Mouse (Mus musculus) liver, postnatal 0 days (tissue): Measurements from ENCODE around the gene Anxa9. TPM values are rescaled to one million over a fixed set of nuclear protein-coding genes. Genes with fewer than 3 reads are reported as not detected.

Experiments used
- ATAC-seq: fragments of 200-750 bp; cut with Nextera tagmentation; 2 replicates; pipeline ENCODE4 v1.8.0; 2017; ENCODE audit warnings: mild to moderate bottlenecking, moderate library complexity
- DNase-seq: peaks from one replicate; pipeline ENCODE4 v3.0.0-alpha.2; 2016
- H3K27ac ChIP-seq: fragments of 300-500 bp; sonication (generic); 2 replicates; pipeline ENCODE4 v1.5.1; 2014; ENCODE audit warnings: antibody characterized with exemption, moderate library complexity, mild to moderate bottlenecking, low read depth
- H3K27me3 ChIP-seq: fragments of 300-500 bp; sonication (generic); 2 replicates; pipeline ENCODE4 v1.6.1; 2014; ENCODE audit warnings: low read length, control low read depth, mixed read lengths; ENCODE audit not compliant: insufficient read depth
- H3K36me3 ChIP-seq: fragments of 300-500 bp; sonication (generic); replicated peaks from 2 replicates; pipeline ENCODE4 v1.6.1; 2014; ENCODE audit warnings: mild to moderate bottlenecking, control low read depth, low read length, moderate library complexity, mixed read lengths; ENCODE audit not compliant: insufficient read depth
- H3K4me1 ChIP-seq: fragments of 300-500 bp; sonication (generic); 2 replicates; pipeline ENCODE4 v1.6.1; 2014; ENCODE audit warnings: antibody characterized with exemption, mild to moderate bottlenecking, control low read depth; ENCODE audit not compliant: insufficient read depth
- H3K4me2 ChIP-seq: fragments of 300-500 bp; sonication (generic); 2 replicates; pipeline ENCODE4 v1.6.1; 2014; ENCODE audit warnings: low read depth, mild to moderate bottlenecking, low read length, moderate library complexity, mixed read lengths
- H3K4me3 ChIP-seq: fragments of 300-500 bp; sonication (generic); 2 replicates; pipeline ENCODE4 v1.5.1; 2014; ENCODE audit warnings: low read depth, low read length
- H3K9ac ChIP-seq: fragments of 300-500 bp; sonication (generic); replicated peaks from 2 replicates; pipeline ENCODE4 v1.6.1; 2014; ENCODE audit warnings: mild to moderate bottlenecking, moderate library complexity
- H3K9me3 ChIP-seq: fragments of 300-500 bp; sonication (generic); 2 replicates; pipeline ENCODE4 v1.6.1; 2016; ENCODE audit warnings: mild to moderate bottlenecking, control low read depth, low read length, mixed read lengths
- CTCF ChIP-seq: sonication (generic); IDR thresholded peaks from 2 replicates; pipeline ENCODE4 v1.5.1; 2016; ENCODE audit warnings: antibody characterized with exemption, low read depth
- EP300 ChIP-seq: IDR thresholded peaks from 2 replicates; pipeline ENCODE4 v1.6.1; 2016; ENCODE audit warnings: antibody characterized with exemption, low read depth, mild to moderate bottlenecking
- WGBS: fragments of 180-500 bp; shearing (Covaris S2); extraction: QIAGEN DNeasy Blood & Tissue Kit; methylation state at CpG from one replicate; pipeline ENCODE4 v1.1.7; 2014; ENCODE audit not compliant: insufficient replicate concordance; 5-methylcytosine and 5-hydroxymethylcytosine counted together
- polyA plus RNA-seq: library from polyadenylated mRNA; unstranded; fragments of >200 nt; fragmentation: Nextera tagmentation; extraction: Ambion mirVana; gene quantifications from 2 replicates; pipeline ENCODE4 v1.2.1, GENCODE M21; 2015

The Anxa9 gene
- polyA plus RNA-seq, 1 experiment from 2014 or later, result 1.2 TPM

- H3K27ac ChIP-seq, result no peak overlapping the region
- H3K4me2 ChIP-seq, result no peak overlapping the region
- no peak for TF ChIP-seq EP300
- TF ChIP-seq CTCF, result no peak
- peaks cover 54% of the 10 kb centered on the region for H3K36me3 ChIP-seq
- no peaks in the 10 kb centered on the region for H3K9me3 ChIP-seq
- H3K27me3 ChIP-seq, result no peaks in the 10 kb centered on the region
- no peak overlapping the region for H3K9ac ChIP-seq
- no peak for ATAC-seq
- DNase-seq, result no peak
- no peak overlapping the region for H3K4me3 ChIP-seq
- H3K4me1 ChIP-seq, result peaks cover 35% of the 10 kb centered on the region
- WGBS, result 83% methylated on average over 6 of the region's 6 CpGs
These were observed 16.8 kb downstream of the Anxa9 start for GRCm38 (mm10) chr3:95290156-95290555.

GRCm38 (mm10) chr3:95289419-95289818 lies 17.6 kb downstream of the Anxa9 start:
- H3K4me3 ChIP-seq, result no peak overlapping the region
- no peak overlapping the region for H3K27ac ChIP-seq
- no peak overlapping the region for H3K9ac ChIP-seq
- H3K4me2 ChIP-seq, result no peak overlapping the region
- H3K4me1 ChIP-seq, result peaks cover 34% of the 10 kb centered on the region
- TF ChIP-seq CTCF, result no peak
- no peak for TF ChIP-seq EP300
- peaks cover 48% of the 10 kb centered on the region for H3K36me3 ChIP-seq
- no peaks in the 10 kb centered on the region for H3K9me3 ChIP-seq
- WGBS, result 91% methylated on average over 4 of the region's 4 CpGs
- H3K27me3 ChIP-seq, result no peaks in the 10 kb centered on the region
- no peak for DNase-seq
- no peak for ATAC-seq

GRCm38 (mm10) chr3:95287541-95287940 lies 19.4 kb downstream of the Anxa9 start:
- peaks cover 35% of the 10 kb centered on the region for H3K36me3 ChIP-seq
- no peaks in the 10 kb centered on the region for H3K9me3 ChIP-seq
- ATAC-seq, result no peak
- DNase-seq, result no peak
- no peak overlapping the region for H3K4me2 ChIP-seq
- 0 out of 2 replicates have a peak overlapping the region, but pooled peaks have one; percentile 19 for H3K9ac ChIP-seq
- TF ChIP-seq EP300 (no peak), CTCF (no peak)
- H3K4me1 ChIP-seq, result peaks cover 23% of the 10 kb centered on the region
- no peak overlapping the region for H3K4me3 ChIP-seq
- no peak overlapping the region for H3K27ac ChIP-seq
- H3K27me3 ChIP-seq, result no peaks in the 10 kb centered on the region
- 95% methylated on average over 3 of the region's 3 CpGs for WGBS

GRCm38 (mm10) chr3:95286510-95286909 lies 20.5 kb downstream of the Anxa9 start:
- no peak overlapping the region for H3K4me3 ChIP-seq
- WGBS, result 55% methylated on average over 7 of the region's 7 CpGs
- no peaks in the 10 kb centered on the region for H3K27me3 ChIP-seq
- H3K9me3 ChIP-seq, result no peaks in the 10 kb centered on the region
- peaks cover 27% of the 10 kb centered on the region for H3K36me3 ChIP-seq
- H3K9ac ChIP-seq, result no peak overlapping the region
- peak overlapping the region; percentile 17; the same call in 1 of the 2 replicates for H3K27ac ChIP-seq
- peaks cover 18% of the 10 kb centered on the region for H3K4me1 ChIP-seq
- no peak overlapping the region for H3K4me2 ChIP-seq
- ATAC-seq, result no peak
- no peak for TF ChIP-seq CTCF
- TF ChIP-seq EP300, result no peak
- no peak for DNase-seq

GRCm38 (mm10) chr3:95286011-95286410 lies 21.0 kb downstream of the Anxa9 start:
- Histone ChIP-seq H3K36me3 (peaks cover 24% of the 10 kb centered on the region), H3K27ac (peak overlapping the region; percentile 81), H3K9me3 (no peaks in the 10 kb centered on the region), H3K4me2 (no peak overlapping the region), H3K9ac (no peak overlapping the region), H3K4me3 (no peak overlapping the region), H3K4me1 (peaks cover 18% of the 10 kb centered on the region), H3K27me3 (no peaks in the 10 kb centered on the region)
- peak; percentile 46 for DNase-seq
- ATAC-seq, result peak; percentile 10
- TF ChIP-seq CTCF (no peak), EP300 (no peak)
- 65% methylated on average over 5 of the region's 5 CpGs for WGBS

GRCm38 (mm10) chr3:95285390-95285789 lies 21.6 kb downstream of the Anxa9 start:
- ATAC-seq (no peak), DNase-seq (no peak)
- Histone ChIP-seq H3K4me3 (no peak overlapping the region), H3K9ac (0 out of 2 replicates have a peak overlapping the region, but pooled peaks have one; percentile 45), H3K36me3 (peaks cover 20% of the 10 kb centered on the region), H3K4me2 (peak overlapping the region; percentile 83; the same call in 1 of the 2 replicates), H3K27ac (peak overlapping the region; percentile 81), H3K4me1 (peaks cover 21% of the 10 kb centered on the region), H3K9me3 (no peaks in the 10 kb centered on the region), H3K27me3 (no peaks in the 10 kb centered on the region)
- WGBS, result 84% methylated on average over 5 of the region's 5 CpGs
- no peak for TF ChIP-seq EP300
- TF ChIP-seq CTCF, result no peak
